Mouse (Mus musculus) lung, adult 2 months (tissue): Measurements from ENCODE around the gene Mvp.

Source experiments
- CTCF ChIP-seq: fragments of 200-500 bp; IDR thresholded peaks from 2 replicates; pipeline ENCODE4 v1.5.1; 2011; ENCODE audit warnings: mild to moderate bottlenecking, low read length, control low read depth; ENCODE audit not compliant: insufficient read depth
- POLR2A ChIP-seq: fragments of 200-500 bp; IDR thresholded peaks from 2 replicates; pipeline ENCODE4 v1.6.1; 2011; ENCODE audit warnings: low read depth, mild to moderate bottlenecking, control low read depth, low read length, borderline replicate concordance; ENCODE audit errors: extremely low read depth

- TF ChIP-seq POLR2A (peak; percentile 34; the same call in 1 of the 2 replicates), CTCF (no peak)
These were observed 6.6 kb upstream of the Mvp start, which contains the start of the genes Gm42742 and Prrt2 for GRCm38 (mm10) chr7:127020901-127021562.
